Mouse (Mus musculus) embryo, embryonic 10 days (tissue): Measurements from ENCODE around the gene Galnt16.

ENCODE experiments used
- DNase-seq: peaks from one replicate; pipeline ENCODE4 v3.0.0-alpha.2; 2015; ENCODE audit warnings: low spot score

The Galnt16 gene

GRCm38 (mm10) chr12:80530630-80531029, 12.6 kb downstream of the Galnt16 start:
- DNase-seq = no peak

DNA sequence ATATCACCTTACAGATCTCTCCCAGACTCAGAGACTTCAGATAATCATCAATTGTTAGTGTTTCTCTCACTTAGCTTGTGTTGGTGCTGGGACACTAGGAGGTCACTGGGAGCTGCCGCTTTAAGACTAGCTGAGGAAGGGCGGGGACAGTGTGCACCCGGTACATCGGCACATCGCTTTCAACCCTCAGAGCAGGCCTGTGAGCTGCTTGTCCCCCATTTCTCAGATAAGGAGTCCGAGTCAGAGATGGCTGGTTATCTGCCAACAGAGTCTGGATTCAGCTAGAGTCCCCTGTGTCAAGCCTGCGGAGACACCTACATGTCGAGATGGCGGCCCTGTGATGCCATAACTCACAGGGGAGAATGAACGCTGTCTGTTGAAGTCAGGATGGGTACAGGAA, 13.5 kb downstream of the Galnt16 start:
- DNase-seq = no peak

- DNase-seq = no peak
Observed at GRCm38 (mm10) chr12:80533876-80534275, 15.8 kb downstream of the Galnt16 start.

DNA sequence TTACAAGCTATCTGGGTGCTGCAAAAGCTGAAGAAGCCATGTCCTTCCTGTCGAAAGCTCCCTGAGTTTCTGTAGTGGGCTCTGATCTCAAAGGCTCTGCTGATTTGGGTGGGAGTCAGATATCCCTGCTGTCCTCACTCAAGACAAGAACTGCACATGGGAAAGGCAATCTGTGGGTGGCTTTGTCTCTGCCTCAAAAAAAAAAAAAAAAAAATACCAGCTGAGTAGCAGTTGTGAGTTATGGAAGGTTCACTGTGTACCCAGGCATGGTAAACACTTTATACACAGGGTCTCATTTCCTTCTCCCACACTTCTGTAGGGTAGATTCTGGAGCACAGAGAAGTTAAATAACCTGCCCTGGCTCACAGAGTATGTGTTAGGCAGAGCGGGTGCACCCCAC, 19.2 kb downstream of the Galnt16 start:
- no peak for DNase-seq

- DNase-seq = no peak
Observed at GRCm38 (mm10) chr12:80538311-80538710, 20.2 kb downstream of the Galnt16 start.

GRCm38 (mm10) chr12:80545310-80545709, 27.2 kb downstream of the Galnt16 start:
- DNase-seq = peak; percentile 31

DNA sequence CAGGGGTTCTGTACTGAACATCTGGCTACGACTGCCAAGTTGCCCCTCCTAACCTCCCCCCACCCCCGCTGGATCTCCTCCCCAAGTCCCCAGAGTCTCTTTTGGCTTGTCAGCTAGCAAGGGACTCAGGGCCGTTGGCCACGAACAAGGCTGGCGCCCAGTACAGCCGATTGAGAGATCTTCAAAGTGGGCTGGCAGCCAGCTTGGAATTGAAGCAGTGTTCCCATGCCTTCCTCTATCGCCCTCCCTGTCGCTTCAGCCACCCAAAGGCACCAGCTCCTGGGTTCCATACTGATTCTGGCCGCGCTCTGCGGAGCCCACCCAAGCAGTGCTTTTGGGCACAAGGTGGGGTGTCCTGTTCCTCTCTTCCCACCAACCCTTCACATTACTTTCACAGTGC, 31.6 kb downstream of the Galnt16 start:
- no peak for DNase-seq

- peak; percentile 53 for DNase-seq
Observed at GRCm38 (mm10) chr12:80553157-80553556, 35.1 kb downstream of the Galnt16 start.

GRCm38 (mm10) chr12:80554312-80554711, 36.2 kb downstream of the Galnt16 start:
- no peak for DNase-seq

DNA sequence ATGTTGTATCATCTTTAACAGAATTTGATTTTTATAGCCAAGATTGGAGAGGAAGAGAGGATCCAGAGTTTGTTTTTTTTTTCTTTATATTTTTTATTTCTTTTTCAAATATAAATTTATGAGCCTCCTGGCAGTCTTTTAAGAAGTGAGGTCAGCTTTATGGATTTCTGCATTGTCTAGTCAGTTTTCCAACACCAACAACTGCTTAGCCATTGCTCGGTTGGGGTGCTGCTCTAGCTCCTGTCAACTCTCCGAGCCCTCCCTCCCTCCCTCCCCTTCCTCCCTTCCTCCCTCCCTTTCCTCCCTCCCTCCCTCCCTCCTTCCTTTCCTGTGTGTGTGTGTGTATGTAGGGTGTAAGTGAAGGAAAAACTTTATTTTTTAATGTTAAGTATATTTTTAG, 43.8 kb downstream of the Galnt16 start:
- DNase-seq = no peak

GRCm38 (mm10) chr12:80562793-80563192, 44.7 kb downstream of the Galnt16 start:
- no peak for DNase-seq

DNA sequence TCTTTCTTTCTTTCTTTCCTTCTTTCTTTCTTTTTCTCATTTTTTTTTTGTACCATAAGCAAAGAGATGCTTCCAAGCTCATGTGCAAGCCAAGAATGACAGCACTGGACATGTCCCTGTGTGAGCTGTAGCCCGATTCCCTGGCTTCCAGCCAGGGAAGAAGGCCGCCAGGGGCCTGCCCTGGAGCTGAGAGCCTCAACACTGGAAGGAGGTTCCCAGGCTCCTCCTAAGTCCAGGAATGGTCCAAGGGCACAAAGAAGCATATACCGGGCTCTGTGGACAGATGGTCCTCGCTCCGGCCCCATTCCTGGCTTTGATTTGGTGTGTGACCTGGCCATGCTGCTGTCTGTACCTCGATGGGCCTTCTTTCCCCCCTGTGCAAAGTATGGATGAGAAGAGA, 46.9 kb downstream of the Galnt16 start:
- DNase-seq = no peak

- DNase-seq = no peak
Observed at GRCm38 (mm10) chr12:80565793-80566192, 47.7 kb downstream of the Galnt16 start.

GRCm38 (mm10) chr12:80566502-80566901, 48.4 kb downstream of the Galnt16 start:
- peak; percentile 58 for DNase-seq

DNA sequence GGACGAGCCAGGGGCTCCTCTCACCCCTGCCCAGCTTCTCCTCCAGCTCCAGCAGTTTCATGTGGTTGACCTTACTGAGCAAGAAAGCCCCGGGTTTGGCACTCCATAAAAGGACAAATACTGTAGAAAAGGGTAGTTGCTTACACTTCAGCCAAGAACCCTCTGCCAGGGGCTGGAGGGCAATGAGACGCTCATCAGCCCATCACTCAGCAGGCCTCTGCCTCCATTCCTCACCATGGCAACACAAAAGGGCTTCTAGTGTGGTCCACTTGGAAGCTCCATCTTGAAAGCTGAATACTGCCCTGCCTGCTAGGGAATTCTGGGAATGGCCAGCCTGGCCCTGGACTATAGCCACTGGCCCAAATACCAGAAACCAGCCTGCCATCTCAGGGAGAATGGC, 49.3 kb downstream of the Galnt16 start:
- peak; percentile 57 for DNase-seq

DNA sequence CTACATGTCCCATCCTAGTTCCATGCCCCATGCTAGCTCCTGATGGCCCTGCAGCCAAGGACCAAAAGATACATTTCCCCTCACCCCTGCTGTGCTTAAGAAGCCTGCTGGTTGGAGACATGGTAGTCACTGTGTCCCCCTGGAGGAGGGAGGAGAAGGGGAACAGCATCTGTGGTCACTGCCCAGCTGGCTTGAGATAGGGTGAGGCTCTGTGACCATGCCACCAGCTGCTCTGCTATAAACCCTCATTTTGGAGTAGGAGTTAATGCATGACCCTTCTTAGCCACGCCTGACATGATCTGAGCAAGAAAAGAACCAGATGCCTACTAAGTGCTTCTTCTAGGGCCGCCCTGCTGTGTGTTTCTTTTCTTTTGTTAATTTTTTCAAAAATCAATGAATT, 51.5 kb downstream of the Galnt16 start:
- no peak for DNase-seq

GRCm38 (mm10) chr12:80574318-80574717, 56.2 kb downstream of the Galnt16 start:
- DNase-seq = no peak

- DNase-seq = no peak
Observed at GRCm38 (mm10) chr12:80574825-80575371, 56.8 kb downstream of the Galnt16 start.

DNA sequence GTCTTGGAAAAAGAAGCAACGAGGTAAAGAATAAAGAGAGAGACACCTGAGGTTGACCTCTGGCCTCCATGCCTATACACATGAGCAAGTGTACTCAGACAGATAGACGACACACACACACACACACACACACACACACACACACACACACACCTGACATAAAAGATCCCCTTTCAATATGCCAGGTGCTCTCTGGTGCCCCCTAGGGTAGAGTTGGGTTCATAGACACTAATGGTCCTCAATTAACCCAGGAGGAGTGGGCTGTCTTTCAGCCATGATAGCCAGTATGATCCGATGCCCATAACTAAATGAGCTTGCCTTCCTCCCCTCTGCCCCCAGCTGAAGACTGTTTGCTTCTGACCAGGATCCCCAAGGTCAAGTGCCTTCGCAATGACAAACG, 59.0 kb downstream of the Galnt16 start:
- no peak for DNase-seq

GRCm38 (mm10) chr12:80581357-80581756, 63.3 kb downstream of the Galnt16 start:
- no peak for DNase-seq

GRCm38 (mm10) chr12:80584973-80585372, 66.9 kb downstream of the Galnt16 start:
- DNase-seq = peak; percentile 56

- DNase-seq = no peak
Observed at GRCm38 (mm10) chr12:80594141-80594540, 76.1 kb downstream of the Galnt16 start.

- DNase-seq = no peak
Observed at GRCm38 (mm10) chr12:80594781-80595180, 76.7 kb downstream of the Galnt16 start.

DNA sequence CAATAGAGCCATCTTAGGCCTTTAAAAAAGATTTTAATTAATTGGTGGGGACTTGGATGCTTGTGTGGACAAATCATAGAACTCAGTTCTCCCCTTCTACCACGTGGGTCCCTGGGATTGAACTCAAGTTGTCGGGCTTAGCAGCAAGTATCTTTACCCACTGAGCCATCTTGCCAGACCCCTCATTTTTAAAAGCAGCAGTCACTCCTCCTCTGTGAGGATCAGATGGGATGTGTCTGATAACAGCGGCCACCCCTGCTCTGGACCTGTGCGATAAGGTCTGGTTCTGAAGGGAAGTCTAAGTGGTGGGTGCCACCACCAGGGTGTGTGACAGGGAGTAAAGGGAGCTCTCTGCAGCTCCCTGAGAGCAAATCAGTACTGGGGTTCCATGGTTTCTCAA, 77.5 kb downstream of the Galnt16 start:
- DNase-seq = no peak

GRCm38 (mm10) chr12:80595968-80596367, 77.9 kb downstream of the Galnt16 start:
- DNase-seq = no peak
